Mouse (Mus musculus) embryonic facial prominence, embryonic 13.5 days (tissue): ENCODE measurements around the gene Grxcr1. TPM values are rescaled to one million over a fixed set of nuclear protein-coding genes. Genes with fewer than 3 reads are reported as not detected.

Source experiments
- ATAC-seq: fragments of 200-750 bp; cut with Nextera tagmentation; 2 replicates; pipeline ENCODE4 v1.8.0; 2017; ENCODE audit warnings: low read depth; ENCODE audit not compliant: insufficient number of reproducible peaks, insufficient read depth, low FRiP score, low TSS enrichment
- H3K27ac ChIP-seq: fragments of 300-500 bp; sonication (generic); 2 replicates; pipeline ENCODE4 v1.5.1; 2015; ENCODE audit warnings: moderate library complexity, mild to moderate bottlenecking, inconsistent platforms
- H3K27me3 ChIP-seq: fragments of 300-500 bp; sonication (generic); 2 replicates; pipeline ENCODE4 v1.6.1; 2015; ENCODE audit warnings: mild to moderate bottlenecking, inconsistent platforms
- H3K36me3 ChIP-seq: fragments of 300-500 bp; sonication (generic); 2 replicates; pipeline ENCODE4 v1.6.1; 2015; ENCODE audit warnings: mild to moderate bottlenecking, inconsistent platforms
- H3K4me1 ChIP-seq: fragments of 300-500 bp; sonication (generic); 2 replicates; pipeline ENCODE4 v1.6.1; 2015; ENCODE audit warnings: inconsistent platforms
- H3K4me2 ChIP-seq: fragments of 300-500 bp; sonication (generic); 2 replicates; pipeline ENCODE4 v1.6.1; 2015; ENCODE audit warnings: moderate library complexity, mild to moderate bottlenecking, inconsistent platforms
- H3K4me3 ChIP-seq: fragments of 300-500 bp; sonication (generic); 2 replicates; pipeline ENCODE4 v1.5.1; 2015; ENCODE audit warnings: mild to moderate bottlenecking, inconsistent platforms
- H3K9ac ChIP-seq: fragments of 300-500 bp; sonication (generic); 2 replicates; pipeline ENCODE4 v1.6.1; 2015; ENCODE audit warnings: mild to moderate bottlenecking, inconsistent platforms
- H3K9me3 ChIP-seq: fragments of 300-500 bp; sonication (generic); 2 replicates; pipeline ENCODE4 v1.6.1; 2016; ENCODE audit warnings: inconsistent platforms
- WGBS: fragments of 180-500 bp; shearing (Covaris S2); methylation state at CpG from one replicate; pipeline ENCODE4 v1.1.7; 2015; ENCODE audit warnings: mixed read lengths; 5-methylcytosine and 5-hydroxymethylcytosine counted together
- polyA plus RNA-seq: library from polyadenylated mRNA; unstranded; fragments of >200 nt; fragmentation: Nextera tagmentation; extraction: Ambion mirVana; gene quantifications from 2 replicates; pipeline ENCODE4 v1.2.1, GENCODE M21; 2015

Grxcr1 gene
- polyA plus RNA-seq, 1 experiment from 2014 or later, result not detected

DNA sequence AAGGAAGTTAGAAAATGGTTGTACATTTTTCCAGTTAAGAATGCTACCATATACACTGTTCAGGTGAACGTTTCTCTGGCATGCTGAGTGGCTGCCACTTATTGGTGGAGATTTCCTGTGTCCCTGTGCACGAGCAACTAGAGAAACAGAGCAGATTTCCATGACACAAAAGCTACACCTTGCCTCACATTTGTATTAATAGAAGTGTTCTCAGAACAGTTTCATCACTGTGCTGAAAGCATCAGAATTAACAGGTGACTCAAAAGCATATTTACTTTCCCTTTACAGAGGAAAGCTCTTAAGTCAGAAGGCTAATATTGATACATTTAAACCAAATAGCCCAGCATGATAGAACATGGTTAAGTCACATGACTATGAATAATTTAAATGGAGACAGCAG, 130.9 kb downstream of the Grxcr1 start:
- H3K27me3 ChIP-seq, result no peaks in the 10 kb centered on the region
- WGBS, result 59% methylated on average over 2 of the region's 2 CpGs
- H3K4me3 ChIP-seq, result no peak overlapping the region
- no peaks in the 10 kb centered on the region for H3K4me1 ChIP-seq
- no peaks in the 10 kb centered on the region for H3K36me3 ChIP-seq
- H3K27ac ChIP-seq, result no peak overlapping the region
- ATAC-seq, result no peak
- no peaks in the 10 kb centered on the region for H3K9me3 ChIP-seq
- H3K4me2 ChIP-seq, result no peak overlapping the region
- H3K9ac ChIP-seq, result no peak overlapping the region

- no peak for ATAC-seq
- H3K4me1 ChIP-seq, result no peaks in the 10 kb centered on the region
- WGBS, result 89% methylated on average over 7 of the region's 7 CpGs
Measured at GRCm38 (mm10) chr5:68165954-68166353, 134.3 kb downstream of the Grxcr1 start.

More at GRCm38 (mm10) chr5:68165954-68166353, 134.3 kb downstream of the Grxcr1 start:
- no peak overlapping the region for H3K9ac ChIP-seq
- H3K4me2 ChIP-seq, result no peak overlapping the region
- no peak overlapping the region for H3K27ac ChIP-seq
- H3K36me3 ChIP-seq, result no peaks in the 10 kb centered on the region
- H3K9me3 ChIP-seq, result no peaks in the 10 kb centered on the region
- no peaks in the 10 kb centered on the region for H3K27me3 ChIP-seq
- H3K4me3 ChIP-seq, result no peak overlapping the region

Other genes with a start within 250 kb of the Grxcr1 start
- 4.3 and 6.4 TPM in 2 replicates for gene Atp8a1, start 184.4 kb upstream of the Grxcr1 start, polyA plus RNA-seq
- gene Gm5108, start 90.2 kb upstream of the Grxcr1 start, polyA plus RNA-seq, result not detected in 2 replicates
- gene Gm21905, start 85.4 kb upstream of the Grxcr1 start, polyA plus RNA-seq, result not detected in 2 replicates